Mouse (Mus musculus) kidney, postnatal 4 days (tissue): ENCODE results near the gene Usp46.

Source experiments
- DNase-seq, 2 experiments: peaks; one replicate each; pipeline ENCODE4 v3.0.0; 2021; ENCODE audit warnings: mixed read lengths in 2 of 2

Usp46 gene

GRCm38 (mm10) chr5:73951649-73952000, 116.6 kb downstream of the Usp46 start:
- DNase-seq = no peak

GRCm38 (mm10) chr5:73950809-73951648, 117.2 kb downstream of the Usp46 start:
- peak; percentile 30 to 49 for DNase-seq
